Mouse (Mus musculus) naive thymus-derived CD4-positive, alpha-beta T cell, adult 5 months (primary cell): ENCODE data around the gene Hyal1. TPM values are rescaled to one million over a fixed set of nuclear protein-coding genes. Genes with fewer than 3 reads are reported as not detected.

Experiments used
- polyA plus RNA-seq: library from polyadenylated mRNA; unstranded; fragments of 100-300 nt; shearing (Covaris generic); gene quantifications from one replicate; pipeline ENCODE4 v1.2.1, GENCODE M21; 2017

Hyal1 gene
- polyA plus RNA-seq: 2.9 TPM

DNA sequence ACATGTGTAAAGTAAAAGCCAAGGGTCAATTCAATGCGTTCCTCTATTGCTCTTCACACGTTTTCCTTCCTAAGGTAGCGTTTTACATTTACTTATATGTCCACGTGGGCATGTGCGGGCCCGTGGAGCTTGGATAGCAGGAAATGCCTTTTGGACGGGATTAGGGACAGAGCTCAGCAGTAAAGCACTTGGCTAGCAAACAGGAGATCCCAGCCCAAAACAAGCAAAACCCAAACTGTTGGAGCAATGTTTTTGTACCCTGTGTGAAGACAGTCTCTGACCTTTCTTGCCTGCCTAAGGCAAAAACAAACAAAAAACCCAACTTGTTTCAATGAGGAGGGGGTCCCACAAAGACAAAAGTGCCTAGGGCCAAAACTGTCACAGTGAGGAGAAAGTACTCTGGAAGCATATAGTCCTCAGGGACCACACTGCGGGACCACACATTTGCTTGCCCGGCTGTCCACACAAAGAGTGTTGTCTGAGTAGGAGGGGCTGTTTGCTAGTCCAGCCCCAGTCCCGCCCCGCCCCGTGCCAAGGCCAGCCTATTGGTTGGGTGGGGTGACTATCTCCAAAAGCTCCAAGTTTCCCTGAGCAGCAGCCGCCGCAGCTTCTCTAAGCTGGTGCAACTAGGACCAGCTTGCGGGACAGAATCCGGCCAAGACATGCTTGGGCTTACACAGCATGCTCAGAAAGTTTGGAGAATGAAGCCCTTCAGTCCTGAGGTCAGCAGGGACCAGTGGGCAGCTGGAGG is at the start of gene Hyal1:
Gene Hyal1 (plus strand): TSS at position 571 of the 751 bp plus-strand sequence.

DNA sequence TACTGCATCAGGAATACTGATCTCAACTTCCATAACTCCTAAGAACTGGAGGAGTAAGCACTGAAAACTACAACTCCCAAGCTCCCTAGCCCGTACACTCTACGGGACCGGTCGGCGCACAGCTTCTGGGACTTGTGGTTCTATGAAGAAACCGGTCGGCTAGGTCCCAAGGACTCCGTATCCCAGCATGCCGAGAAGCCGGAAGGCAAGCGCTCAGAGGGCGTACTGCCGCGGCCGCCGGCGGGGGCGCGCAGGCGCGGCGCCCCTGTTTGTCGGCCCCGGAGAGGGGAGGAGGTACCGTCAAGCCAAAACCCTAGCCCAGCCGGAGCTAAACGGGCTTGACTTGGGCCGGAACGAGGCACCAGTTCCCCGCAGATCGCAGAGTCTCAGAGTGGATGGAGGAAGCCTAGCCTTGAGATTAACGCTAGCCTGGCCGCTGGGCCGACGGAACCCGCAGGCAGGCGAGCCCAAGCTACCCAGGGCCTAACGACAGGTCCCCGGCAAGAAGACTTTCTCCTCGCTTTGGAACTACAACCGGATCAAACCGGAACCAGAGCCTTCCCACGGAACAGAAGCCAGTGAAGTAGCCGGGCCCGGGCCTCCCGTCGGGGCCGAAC is 42.8 kb upstream of the Hyal1 start, which contains the start of gene Tmem115:
Gene Tmem115 (plus strand): TSS at position 155 of the 617 bp plus-strand sequence.

DNA sequence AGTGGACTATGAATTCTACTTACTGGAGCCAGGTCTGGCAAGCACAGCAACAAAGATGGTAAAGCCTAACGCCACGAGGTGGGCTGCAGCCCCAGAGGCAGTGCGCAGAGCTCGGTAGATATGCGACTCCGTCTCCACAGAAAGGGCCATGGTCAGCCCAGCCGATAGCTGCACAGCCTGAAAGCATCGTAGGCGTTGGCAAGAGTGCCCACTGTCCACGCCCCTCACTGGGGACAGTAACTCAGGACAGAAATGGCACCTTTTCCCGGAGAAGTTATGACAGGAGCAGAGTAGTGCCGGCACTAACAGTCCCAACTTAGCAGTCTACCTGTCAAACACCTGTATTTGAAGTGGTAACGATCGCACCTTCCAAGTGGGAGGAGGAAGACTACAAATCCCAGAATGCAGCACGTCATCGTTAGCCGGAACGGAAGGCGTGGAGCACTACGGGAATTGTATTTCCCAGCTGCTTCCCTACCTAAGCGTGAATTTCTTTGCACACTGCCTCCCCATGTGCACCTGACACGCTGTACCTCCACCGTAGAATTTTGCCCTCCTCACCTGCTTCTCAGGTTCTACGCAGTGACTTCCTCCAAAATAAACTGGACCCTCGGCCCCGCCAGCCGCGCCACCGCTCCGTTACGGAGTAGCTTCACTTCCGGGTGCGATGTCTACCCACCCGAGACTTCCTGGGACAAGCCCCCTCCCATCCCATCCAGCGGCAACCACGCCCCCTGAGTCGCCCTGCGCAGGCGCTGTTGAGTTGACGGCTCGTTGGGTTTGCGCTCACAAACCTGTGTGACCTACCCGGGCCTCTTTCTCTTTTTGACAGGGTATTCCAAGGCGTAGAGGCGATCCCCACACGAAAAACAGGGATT is 35.0 kb upstream of the Hyal1 start, which contains the start of the genes Cyb561d2 and Nprl2:
Gene Cyb561d2 (minus strand): TSS at position 720 of the 878 bp plus-strand sequence.
Gene Nprl2 (plus strand): TSS at position 753 of the 878 bp plus-strand sequence.

DNA sequence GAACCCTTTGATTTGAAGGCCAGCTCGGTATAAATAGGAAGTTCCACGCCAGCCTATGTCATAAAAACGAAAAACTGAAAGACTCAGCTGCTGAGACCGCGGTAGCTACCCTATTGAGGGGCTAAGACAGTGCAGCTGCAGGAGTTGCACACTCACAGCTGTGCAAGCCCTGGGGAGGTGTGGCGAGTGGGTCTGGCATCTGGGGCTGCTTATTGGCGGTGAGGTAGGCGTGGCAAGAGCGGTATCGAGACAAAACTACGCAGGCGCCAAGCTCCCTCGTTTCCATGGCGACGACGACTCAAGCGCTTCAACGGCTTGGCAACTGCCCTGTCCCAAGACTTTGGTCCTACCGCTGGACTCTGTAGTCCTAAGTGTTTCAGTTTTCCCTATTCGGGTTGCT is 29.7 kb upstream of the Hyal1 start, which contains the start of gene Zmynd10:
Gene Zmynd10 (plus strand): TSS at position 273 of the 400 bp plus-strand sequence.

DNA sequence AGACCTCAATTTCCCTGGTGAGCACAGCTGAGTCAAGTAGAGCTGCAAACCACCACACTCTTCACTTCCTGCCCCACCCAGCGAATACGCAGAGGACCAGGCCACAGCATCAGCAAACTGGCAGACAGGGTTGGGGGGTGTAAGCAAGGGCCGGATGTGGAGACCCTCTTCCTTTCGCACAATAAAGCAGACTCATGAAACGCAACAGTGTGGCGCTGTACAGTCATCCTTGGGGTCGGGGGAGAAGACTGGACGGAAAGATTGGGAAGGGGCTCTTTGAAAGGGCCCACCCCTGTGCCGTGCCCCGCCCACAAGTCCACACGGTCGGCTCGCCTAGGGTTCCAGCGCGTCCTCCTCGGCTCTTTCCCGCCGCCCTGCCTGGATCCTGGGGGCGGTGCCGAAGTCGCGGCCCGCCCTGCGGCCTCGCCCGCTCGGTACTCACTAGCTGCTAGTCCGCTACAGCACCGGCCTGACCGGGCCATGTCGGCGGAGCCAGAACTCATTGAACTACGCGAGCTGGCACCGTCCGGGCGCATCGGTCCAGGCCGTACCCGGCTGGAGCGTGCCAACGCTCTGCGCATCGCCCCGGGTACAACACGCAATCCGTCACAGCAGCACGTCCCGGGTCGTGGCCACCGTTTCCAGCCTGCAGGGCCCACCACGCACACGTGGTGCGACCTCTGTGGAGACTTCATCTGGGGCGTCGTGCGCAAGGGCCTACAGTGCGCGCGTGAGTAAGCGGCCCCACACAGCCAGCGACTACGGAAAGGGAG is 25.4 kb upstream of the Hyal1 start, which contains the start of gene Rassf1:
Gene Rassf1 (plus strand): TSS at position 439 of the 773 bp plus-strand sequence.

DNA sequence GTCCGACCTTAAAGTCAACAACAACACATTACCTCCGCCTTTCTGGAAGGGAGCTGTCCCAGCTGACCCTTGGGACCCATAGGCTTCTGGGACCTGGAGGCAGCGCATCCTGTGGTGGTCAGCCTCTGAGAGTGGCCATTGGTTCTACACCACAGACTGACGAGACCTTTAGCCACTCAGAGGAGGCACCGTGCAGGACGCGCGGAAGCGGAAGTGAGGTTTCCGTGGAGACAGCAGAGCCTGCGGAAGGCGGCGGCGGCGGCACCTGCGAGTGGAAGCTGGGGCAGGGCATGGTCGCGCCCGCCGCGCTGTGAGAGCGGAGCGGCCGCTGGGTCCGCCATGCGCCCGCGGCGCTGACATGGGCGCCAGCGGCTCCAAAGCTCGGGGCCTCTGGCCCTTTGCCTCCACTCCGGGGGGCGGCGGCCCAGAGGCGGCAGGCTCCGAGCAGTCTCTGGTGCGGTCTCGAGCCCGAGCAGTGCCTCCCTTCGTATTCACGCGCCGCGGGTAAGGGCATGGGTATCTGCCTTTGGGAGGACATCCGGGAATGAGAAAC is 13.6 kb upstream of the Hyal1 start, which contains the start of gene Tusc2:
Gene Tusc2 (plus strand): TSS at position 227 of the 553 bp plus-strand sequence.

DNA sequence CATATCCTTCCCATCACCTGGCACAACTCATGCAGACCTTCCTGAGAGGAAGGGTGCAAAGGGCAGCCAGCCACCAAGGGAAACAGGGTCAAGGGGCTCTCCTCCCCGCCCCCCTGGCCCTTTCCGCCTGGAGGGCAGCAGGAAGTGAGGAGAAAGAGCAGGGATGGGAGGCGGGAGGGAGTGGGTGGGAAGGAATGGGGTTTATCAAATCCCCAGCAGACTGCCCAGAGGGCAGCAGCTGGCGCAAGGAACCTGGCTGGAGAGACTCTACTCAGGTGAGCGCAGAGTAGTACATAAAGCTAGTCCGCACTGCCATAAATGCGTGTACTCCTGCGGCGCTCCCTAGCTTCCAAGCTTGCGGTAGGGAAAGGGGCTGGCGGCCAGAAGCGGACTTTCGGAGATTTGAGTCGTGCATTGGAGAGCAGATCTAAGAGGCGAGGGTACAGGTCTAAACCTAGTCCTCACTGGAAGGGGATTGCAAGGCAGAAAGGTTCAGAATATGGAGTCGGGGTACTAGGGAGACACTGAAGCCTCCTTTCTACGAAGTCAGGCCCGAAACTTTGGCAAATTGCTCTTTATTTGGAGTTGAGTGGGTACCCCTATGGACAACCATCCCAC is 8.9 kb upstream of the Hyal1 start, which contains the start of gene Hyal2:
Gene Hyal2 (plus strand): TSS at position 244 of the 618 bp plus-strand sequence.

DNA sequence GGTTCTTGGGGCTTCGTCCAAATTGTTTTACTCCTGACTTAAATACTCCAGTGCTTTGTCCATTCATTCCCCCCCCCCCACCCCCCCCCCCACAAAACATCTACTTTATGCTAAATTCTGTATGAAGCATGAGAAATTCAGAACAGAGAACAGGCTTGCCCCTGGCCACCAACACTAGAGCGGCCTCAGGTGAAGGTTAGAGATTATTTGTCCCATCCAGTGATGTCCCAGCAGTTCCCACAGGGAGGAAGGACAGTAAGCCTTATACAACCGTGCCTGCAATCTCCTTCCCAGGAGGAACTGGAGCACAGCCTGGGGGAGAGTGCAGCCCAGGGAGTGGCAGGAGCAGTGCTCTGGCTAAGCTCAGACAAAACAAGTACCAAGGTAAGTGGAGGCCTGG is 1.9 kb downstream of the Hyal1 start, which contains the start of gene Naa80:
Gene Naa80 (plus strand): TSS at position 301 of the 400 bp plus-strand sequence.

DNA sequence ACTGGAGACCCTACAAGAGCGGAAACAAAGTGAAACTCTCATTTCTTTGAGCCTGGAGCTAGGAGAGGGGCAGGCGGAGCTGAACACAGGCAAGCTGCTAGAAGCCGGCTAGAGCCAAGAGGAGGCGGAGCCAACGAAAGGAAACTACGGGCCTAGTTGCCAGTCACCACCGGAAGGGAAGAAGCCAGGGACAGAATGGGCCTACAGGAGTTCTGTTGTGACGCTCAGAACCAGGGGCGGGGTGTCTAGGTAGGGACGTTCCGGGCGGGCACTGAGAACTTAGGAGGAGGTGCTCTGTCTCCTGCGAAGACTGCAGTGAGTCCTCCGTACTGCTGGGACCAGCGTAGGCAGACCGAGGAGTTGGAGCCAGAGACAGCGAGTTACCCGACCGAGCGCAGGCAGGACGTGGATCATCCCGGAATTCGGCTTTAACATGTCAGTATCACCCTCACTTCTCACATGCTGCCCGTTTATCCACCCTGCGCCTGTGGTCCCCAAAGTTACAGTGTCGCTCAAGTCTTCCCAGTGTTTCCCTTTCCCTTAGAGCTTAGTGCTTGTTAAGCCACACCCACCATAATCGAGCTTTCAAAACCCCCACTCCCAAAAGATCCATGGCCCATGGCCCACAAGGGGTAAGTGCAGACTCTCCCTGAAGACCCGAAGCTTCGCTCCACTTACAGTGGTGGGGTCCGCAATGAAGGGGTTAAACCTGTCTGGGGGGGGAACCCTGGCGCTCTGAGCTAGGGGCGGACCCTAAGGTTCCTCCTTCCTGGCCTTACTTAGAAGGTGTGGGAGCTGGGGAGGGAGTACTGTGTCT is 4.0 kb downstream of the Hyal1 start, which contains the start of gene Hyal3:
Gene Hyal3 (plus strand): TSS at position 318 of the 817 bp plus-strand sequence.

DNA sequence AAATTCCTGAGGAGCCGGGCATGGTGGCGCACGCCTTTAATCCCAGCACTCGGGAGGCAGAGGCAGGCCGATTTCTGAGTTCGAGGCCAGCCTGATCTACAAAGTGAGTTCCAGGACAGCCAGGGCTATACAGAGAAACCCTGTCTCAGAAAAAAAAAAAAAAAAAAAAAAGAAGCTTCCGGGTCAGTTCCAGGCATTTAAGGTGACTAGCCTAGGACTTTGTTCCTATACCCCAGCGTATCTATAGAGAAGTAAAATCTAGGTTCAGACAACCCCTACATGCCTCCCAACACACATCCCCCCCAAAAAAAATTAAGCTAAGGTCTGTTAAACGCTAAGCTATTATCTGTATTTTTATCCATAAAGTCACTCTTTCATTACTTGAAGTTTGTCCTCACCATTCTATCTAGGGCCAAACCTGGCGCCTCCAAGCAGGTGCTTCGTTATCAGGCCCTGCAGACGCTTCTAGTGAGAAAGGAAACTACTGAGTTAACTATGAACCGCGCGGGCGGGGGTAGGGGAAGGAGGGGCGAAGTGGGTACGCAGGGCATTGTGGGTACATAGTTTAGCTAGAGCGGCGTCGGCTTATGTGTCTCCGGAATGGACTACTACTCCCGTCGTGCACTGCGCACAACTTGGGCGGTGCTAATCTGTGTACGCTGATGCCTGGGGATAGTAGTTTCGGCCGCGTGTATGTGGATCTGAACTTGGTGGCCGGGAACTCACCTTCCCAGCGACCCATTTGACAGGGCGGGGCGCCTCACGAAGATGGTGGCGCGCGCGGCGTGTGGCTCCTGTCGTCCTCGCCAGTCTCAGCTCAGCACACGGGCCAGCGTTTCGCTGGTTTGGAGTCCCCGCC is 10.5 kb downstream of the Hyal1 start, which contains the start of gene Ifrd2:
Gene Ifrd2 (plus strand): TSS at position 669 of the 859 bp plus-strand sequence.

DNA sequence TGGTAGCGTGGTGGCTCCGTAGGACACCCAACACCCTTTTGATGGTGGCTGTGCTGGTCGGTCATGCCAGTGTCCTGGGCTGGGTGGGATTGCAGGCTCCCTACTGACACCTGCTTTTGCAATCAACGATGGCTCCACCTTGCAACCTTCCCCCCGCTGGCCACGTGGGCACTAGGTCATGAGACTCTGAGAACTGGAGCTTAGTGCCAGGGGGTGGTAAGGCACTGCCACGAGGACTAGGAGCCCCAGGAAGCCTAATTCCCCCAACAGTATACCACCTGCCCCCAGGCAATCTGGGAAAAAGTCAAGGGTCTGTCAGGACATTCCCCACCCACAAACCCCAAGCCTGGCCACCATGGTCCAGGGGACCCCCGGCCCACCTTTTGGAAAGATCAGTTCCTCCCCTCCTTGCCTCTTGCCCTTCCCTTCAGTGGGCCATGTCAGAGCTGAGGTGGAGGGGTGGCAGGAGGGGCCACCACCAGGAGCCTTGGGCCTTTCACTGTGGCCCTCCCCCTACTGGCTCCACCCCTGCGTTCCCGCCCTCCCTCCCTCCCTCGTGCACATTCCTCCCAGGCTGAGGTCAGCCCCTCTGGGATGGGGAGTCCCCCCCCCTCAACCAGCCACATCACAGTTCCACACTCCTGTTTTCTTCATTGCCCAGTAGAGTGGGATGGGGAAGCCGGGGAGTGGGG is 32.2 kb downstream of the Hyal1 start, which contains the start of gene Sema3b:
Gene Sema3b (minus strand): TSS at position 489 of the 692 bp plus-strand sequence.

Other genes with a start within 250 kb of the Hyal1 start
- gene Hemk1, start 238.6 kb upstream of the Hyal1 start, polyA plus RNA-seq: 9.9 TPM
- 0.26 TPM for gene 6430571L13Rik, start 236.3 kb upstream of the Hyal1 start, polyA plus RNA-seq
- gene Cacna2d2, start 177.3 kb upstream of the Hyal1 start, polyA plus RNA-seq: 1.7 TPM
- gene Tmem115, start 43.0 kb upstream of the Hyal1 start, polyA plus RNA-seq: 53.3 TPM
- 26.2 TPM for gene Cyb561d2, start 34.7 kb upstream of the Hyal1 start, polyA plus RNA-seq
- 61.0 TPM for gene Nprl2, start 34.7 kb upstream of the Hyal1 start, polyA plus RNA-seq
- gene Zmynd10, start 29.6 kb upstream of the Hyal1 start, polyA plus RNA-seq: 1.2 TPM
- 104 TPM for gene Rassf1, start 25.4 kb upstream of the Hyal1 start, polyA plus RNA-seq
- gene Tusc2, start 13.7 kb upstream of the Hyal1 start, polyA plus RNA-seq: 32.3 TPM
- gene Hyal2, start 9.0 kb upstream of the Hyal1 start, polyA plus RNA-seq: 2.8 TPM
- 14.0 TPM for gene Naa80, start 2.0 kb downstream of the Hyal1 start, polyA plus RNA-seq
- not detected for gene Hyal3, start 3.9 kb downstream of the Hyal1 start, polyA plus RNA-seq
- gene Ifrd2, start 10.7 kb downstream of the Hyal1 start, polyA plus RNA-seq: 24.5 TPM
- gene Sema3b, start 32.3 kb downstream of the Hyal1 start, polyA plus RNA-seq: not detected
- 663 TPM for gene Gnai2, start 58.4 kb downstream of the Hyal1 start, polyA plus RNA-seq
- gene Slc38a3, start 92.6 kb downstream of the Hyal1 start, polyA plus RNA-seq: 0.11 TPM
- 5.7 TPM for gene Gnat1, start 102.8 kb downstream of the Hyal1 start, polyA plus RNA-seq
- gene Sema3f, start 133.5 kb downstream of the Hyal1 start, polyA plus RNA-seq: 0.72 TPM
- 309 TPM for gene Rbm5, start 194.1 kb downstream of the Hyal1 start, polyA plus RNA-seq